Mouse (Mus musculus) regulatory T cell (primary cell): ENCODE results near the gene Lrrc4.

ENCODE experiments used
- in situ Hi-C: fragments of 300-600 bp; cut with MboI, MseI; formaldehyde crosslinking; loops from one replicate; pipeline ENCODE4 v1.15.1; 2025; ENCODE audit warnings: high pct_unique_total_duplicates

The Lrrc4 gene

DNA sequence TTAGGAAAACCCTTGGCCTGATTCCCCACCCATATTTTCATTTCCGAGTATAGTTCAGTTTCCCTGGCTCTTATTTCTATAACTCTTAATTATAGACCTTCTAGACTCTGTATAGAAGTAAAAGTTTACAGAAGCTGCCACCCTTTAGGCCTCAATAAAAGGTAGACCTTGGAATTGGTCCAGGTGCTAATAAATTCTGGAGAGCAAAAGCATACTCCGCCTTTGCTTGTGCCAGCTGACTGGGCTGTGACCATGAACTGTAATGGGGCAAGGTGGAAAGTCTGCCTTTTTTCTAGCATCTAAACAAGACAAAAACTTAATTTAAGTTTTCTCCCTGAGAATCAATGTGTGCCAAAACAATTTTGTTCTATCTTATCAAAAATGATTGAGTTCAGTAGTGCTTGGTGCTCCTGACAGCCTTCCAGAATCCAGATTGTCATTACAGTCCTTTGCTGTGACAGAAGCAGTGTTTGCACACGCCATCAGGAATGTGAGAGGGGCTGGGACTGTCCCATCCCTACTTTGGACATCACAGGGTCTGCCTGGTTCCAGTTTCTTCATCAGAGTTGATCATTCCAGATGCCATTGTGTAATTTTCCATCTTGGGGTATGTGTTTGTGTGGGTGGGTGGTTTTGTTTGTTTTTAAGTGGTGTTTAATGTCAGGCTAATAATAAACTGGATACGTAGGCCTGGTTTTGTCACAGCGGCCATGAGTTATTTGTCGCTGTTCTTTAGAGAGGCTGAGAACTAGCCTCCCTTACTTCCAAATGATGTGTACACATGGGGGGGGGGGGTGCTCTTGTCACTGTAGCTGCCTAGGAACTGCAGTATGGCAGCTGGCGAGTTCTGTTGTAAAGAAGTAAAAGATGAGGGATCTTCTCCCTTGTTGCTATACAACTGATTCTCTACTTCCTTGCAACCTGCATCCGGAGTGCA, 149.8 kb downstream of the Lrrc4 start:
- in situ Hi-C loops, result no loop called here

DNA sequence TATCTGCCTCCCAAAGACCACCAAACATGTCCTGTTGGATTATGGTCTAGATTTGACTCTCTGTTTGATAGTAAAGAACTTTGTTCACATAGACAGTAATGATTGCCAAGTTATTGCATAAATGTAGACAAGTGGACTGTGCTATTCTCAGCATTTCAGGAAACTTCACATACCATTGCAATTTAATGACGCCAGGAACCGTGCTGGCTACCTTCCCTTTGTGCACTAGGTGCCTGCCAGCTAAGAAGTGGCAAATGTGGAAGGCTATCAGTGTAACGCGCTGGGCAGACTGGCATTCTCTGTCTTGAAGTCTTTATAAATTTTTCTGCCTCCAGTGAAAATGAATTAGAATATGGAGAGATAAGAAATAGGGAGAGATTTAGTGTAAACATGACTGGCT, 151.0 kb downstream of the Lrrc4 start:
- in situ Hi-C loops, result no loop called here

DNA sequence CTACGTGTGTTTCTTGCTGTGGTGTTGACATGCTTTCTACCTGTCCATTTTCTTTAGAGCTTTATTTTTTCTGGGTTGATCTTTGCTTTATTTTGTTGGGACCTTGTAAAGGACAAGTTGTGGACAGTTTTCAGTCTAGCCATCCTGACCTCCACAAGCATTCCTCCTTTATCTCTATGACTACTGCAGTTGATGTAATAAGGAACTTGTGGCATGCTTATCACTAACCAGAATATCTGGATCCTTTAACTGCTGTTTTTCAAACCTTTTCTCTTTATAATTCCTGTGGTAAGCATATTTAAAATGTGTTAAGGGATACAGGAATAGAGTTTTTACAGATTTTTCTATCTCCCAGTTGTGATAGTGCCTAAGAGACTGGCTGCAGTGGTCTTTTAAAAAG, 152.7 kb downstream of the Lrrc4 start:
- in situ Hi-C loops, result no loop called here

DNA sequence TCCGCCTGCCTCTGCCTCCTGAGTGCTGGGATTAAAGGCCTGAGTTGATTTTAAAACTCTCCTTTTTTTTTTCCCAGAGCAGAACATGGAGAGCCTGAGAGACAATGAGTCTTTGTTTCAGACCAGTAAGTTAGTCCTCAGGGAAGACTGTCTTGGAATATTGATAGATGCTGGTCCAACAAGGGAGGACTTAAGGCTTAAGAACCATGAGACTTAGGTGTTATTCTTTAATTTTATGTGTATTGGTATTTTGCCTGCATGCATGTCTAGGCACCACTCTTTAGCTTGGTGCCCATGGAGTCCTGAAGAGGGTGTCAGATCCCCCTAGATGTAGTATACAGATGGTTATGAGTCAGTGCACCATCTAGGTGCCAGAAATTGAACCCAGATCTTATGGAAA, 156.9 kb downstream of the Lrrc4 start:
- in situ Hi-C loops, result no loop called here

DNA sequence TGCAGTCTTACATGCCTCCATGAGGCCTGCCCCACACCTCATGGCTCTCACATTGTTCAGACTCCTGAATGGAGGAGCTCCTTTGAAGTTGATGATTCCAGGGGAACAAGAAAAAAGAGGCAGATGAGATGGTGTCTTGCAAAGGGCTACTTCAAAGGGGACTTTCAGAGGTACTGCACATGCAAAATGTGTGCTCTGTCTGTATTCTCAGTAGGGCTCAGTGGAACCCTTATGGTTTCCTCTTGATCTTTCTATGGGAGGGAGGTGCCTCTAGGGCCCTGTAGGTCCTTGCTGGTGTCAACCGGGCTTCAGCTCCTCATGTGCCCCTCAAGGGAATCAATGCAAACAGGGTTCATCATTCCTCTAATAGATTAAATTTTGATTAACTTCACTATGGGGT, 159.2 kb downstream of the Lrrc4 start:
- in situ Hi-C loops, result no loop called here

DNA sequence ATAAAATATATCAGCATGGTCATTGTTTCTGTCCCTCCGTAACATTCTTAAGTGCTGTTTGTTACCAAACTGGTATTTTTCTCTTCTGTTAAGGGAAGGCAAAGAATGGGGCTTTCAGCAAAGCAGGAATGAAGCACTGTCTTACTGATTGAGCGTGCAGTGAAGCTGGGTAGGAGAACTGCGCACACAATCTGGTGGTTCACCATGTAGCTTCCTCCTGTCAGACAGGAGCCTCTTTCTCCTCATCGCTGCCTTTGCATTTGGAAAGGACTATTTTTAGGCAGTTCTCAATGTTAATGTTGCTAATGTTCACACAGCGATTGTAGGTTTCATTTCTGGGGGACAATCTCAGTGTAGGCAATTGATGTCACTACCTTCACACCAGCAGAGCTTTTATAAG, 162.3 kb downstream of the Lrrc4 start:
- in situ Hi-C loops, result no loop called here

DNA sequence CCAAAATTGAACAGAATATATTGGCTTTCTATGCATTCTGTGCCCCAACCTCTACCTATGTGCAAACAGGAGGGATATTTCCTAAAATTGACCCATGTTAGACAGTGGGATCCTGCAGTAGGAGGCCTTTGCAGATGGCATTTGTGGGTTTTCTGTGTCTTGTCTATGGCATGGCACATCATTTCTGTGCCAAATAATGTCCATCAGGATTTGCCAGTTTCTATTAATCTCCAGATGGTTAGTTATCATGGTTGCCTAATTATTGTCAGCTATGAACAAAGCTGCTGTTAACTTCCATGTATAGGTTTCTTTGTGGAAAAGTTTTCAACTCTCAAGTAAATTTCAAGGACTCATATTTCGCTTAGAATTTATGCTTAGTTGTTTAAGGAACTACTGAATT, 164.0 kb downstream of the Lrrc4 start:
- in situ Hi-C loops, result no loop called here

DNA sequence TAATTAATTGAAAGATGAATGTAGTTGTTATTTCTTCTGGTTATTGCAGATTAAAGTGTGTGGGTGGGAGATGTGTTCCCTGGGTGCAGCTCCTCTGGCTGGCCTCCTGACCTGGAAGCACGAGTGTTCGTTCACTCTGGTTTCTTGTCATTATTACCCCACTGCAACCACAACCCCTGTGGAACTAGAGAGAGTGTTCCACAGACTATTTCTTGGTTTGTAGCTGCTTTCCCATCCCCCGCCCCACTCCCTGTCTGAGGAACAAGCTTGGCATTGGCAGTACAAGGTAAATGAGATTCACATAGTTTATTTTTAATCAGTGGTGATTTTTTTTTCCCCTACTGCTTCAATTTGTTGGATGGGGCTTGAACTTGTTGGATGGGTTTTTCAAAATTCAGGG, 166.8 kb downstream of the Lrrc4 start:
- in situ Hi-C loops, result no loop called here

DNA sequence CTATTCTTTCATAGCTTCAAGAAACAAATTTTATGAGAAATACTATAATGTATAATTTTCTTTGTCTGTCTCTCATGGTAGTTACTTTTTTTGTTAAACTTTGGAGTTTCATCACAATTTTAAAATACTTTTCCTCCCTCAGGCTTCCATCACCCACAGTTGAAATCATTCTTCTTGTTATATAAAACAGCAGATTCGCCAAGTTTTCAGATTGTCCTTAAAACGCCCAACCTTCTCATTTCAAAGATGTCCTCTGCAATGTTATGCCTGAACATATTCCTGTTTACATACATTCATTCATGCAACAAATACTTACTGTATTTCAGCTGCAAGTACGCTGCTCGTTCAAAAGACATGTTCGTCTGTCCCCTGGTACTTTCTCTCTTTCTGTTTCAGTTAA, 167.9 kb downstream of the Lrrc4 start:
- in situ Hi-C loops, result no loop called here

DNA sequence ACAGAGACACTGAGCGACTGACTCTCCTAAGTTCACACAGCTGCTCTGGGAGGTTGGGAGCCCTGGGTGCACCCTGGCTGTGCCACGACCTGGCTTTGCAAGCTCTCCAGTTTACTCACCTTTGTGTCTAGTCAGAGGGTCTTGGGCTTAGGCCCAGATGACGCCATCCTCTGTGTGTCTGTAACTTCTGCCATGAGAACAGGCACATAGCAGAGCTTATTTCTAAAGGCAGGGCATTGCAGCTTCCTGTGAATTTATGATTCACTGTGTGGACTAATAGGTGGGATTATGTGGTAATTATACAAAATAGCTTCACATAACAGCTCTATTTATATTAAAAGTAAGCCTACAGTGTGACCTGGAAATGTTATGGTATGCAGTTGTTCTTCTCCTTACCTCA, 168.5 kb downstream of the Lrrc4 start:
- in situ Hi-C loops, result no loop called here

DNA sequence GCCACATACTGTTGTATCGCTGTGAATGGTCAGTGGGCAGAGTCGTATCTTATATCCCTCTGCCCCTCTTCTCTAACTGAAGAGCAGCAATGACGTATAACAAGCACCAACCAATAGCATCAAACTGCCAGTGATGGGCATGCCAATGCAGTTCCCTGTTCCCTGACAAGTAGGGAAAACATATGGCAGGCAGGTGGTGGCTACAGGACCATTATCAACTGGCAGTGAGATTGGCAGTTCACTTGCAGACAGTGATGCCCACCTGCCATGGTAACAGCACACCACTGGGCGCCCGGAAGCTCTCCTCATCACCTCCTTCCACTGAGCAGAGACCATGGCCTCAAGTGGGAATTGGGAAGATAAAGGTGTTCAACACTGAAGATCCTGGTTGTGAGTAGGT, 175.0 kb downstream of the Lrrc4 start:
- in situ Hi-C loops, result no loop called here

DNA sequence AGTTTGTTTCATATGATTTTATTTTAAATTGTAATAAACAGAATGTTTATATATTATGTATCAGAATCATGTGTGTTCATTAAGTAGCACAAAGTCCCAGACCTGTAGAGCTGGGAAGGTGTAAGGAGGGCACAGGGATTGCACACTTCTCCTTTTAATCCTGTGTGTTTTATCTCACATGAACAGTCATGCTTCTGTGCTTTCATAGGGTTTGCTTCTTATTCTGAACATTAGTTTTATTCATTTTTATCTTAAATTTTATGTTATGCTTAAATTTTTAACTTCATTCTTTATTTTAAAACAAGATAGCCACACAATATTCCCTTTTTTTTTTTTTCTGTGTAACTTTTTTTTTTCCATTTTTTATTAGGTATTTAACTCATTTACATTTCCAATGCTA, 186.3 kb downstream of the Lrrc4 start:
- in situ Hi-C loops, result no loop called here

DNA sequence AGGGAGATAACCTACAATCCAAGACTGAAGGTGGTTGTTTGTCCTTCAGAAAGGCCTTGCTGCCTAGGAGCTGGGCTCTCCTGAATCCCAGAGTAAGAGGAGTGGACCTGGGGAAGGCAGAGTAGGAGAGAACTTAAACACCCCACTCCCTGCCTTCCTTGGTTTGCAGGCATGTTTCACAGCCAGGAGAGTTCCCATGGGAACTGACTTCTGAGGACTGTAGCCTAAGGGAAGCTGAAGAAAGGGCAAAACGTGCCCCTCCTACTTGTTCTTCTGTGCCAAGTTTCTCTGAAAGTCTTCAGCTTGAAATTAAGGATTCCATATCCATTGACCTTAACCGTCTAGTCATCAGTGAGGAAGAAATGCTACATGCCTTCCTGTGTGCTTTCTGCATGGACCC, 188.6 kb downstream of the Lrrc4 start:
- in situ Hi-C loops, result no loop called here

DNA sequence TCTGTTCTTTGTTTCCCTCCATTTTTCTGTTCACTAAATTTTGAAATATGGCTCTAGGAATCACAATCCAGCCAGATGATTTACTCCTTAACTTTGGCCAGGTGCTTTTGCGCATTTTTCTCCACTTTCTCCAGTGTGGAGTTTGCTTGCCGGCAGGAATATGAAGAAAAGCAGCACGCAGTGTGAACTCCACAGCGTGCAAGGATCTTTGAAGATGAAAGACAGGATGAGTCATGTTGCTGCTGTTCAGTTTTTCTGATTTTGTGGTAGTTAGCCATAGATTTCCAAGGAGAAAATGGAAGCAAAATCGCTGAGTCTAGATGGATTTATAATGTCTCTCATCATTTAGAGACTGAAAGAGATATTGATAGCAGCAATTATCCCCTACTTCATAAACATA, 191.5 kb downstream of the Lrrc4 start:
- in situ Hi-C loops, result no loop called here

DNA sequence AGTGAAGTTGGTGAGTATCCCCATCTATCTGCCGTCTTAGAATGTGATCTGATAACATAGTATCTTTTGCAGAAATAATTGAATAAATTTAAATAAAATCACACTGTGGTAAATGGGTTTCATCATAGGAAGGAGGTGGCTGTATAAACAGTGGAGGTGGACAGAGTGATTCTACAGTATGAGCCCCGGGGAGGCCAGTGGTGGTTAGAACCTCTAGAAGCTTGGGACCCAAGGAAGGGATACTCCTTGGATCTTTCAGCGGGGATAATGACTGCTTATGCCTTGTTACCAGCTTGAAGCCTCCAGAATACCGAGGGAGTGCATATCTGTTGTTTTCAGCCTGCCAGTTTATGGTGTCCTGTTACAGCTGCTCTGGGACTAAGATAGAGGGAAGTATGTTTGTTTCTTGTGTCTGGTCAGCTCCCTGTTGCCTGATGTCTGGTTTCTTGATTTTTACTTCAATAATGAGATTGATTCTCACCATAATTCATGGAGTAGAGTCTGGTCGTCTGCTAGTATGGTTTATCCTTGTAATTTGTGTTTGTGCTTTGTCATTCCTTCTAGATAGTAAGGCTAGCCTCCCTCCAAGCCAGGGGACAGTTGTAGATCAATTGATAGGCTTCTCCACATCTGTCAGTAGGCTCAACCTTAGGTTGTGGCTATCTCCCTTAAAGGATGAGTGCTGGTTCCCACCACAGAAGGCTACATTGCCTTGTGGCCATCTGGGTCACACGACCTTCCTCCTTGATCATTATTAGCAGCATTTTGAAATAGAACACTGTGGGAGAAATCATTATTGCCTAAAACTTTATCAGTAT, 195.8 kb downstream of the Lrrc4 start:
- in situ Hi-C loops, result no loop called here

DNA sequence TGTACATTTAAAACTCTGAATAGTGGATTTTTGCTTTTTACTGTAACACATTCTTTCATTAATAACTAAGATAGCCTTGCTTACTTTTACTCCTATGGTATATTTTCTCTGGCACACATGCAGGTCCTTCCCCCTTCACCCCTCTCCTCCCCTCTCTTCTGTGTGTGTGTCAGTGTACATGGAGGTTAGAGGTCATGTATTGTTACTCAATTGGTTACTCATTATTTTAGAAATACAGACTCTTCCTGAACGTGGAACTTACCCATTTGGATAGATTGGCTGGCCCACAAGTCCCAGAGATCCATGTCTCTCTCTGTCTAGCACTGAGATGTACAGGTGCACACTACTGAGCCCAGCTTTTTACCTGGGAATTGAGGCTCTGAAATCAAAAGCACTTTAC, 196.5 kb downstream of the Lrrc4 start:
- in situ Hi-C loops, result no loop called here

DNA sequence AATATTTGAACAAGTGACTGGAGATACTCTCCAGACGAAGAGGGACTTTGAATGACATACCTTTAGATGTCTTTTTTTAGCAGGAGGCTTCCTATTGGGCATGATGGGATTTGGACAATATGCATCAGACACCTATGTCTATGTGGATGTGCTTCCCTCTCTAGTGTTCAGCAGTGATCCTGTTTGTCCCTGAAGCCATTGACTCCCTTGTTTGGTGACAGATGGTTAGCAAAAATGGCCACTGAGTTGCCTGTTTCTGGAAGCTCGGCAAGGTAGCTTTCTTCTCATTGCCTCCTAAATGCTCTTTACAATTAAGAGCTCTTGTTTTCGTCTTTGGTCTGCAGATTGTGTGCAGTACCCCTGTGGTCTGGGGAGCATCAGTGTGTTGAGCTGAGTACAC, 197.9 kb downstream of the Lrrc4 start:
- in situ Hi-C loops, result no loop called here

DNA sequence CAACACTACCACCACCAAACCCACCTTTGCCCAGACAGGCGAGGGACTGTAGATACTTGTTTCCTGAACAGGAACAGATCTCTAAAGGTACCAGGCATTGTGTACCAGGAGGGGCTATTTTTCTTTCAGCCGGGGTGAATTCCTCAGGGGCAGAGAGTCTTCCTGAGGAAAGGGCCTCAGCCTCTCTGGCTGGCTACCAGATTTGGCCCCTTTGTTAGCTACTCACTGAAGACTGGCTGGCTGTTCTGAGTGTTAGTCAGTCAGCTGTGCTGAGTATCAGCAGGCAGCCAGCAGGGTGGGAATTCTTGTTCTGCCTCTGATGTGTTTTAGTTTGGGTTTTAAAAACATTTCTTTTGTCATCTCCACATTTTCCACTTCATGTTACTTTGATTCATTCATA, 198.4 kb downstream of the Lrrc4 start:
- in situ Hi-C loops, result no loop called here

DNA sequence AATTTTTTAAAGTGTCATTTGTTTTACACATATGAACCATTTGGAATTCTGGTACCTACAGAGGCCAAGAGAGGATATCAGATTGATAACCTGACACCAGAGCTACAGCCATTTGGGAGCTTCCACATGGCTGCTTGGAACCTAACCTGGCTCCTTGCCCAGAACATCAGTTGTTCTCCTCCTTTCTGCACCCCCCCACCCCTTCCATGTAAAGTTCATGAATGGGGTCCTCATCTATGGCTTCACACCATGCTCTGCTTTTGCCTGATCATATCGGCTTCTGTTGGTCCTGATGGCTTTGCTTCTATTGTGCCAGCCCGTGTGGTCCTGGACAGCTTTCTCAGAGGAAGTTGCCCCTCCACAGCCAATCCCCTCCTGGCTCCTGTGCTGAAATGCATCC, 200.6 kb downstream of the Lrrc4 start:
- in situ Hi-C loops, result no loop called here

DNA sequence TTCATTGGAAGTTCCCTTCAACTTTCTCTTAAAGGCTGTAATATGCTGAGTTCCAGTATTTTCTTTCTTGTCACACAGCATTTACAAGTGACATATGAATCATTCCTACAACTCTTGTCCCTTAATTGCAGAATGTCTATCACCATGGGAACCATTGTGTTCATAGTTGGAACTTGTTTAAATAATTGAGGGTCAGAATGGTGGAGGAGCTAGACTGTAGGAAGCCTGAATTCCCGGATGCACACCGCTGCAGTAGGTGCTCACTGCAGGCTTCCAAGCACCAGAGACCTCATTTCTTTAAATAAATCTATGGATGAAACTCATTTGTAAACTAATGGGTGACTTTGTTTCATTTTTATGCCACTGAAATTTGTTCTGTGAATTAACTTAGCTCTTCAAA, 201.7 kb downstream of the Lrrc4 start:
- in situ Hi-C loops, result loop anchor here (5.0 kb wide), 1 partner anchor 58 kb away; no protein-coding TSS in a partner anchor

DNA sequence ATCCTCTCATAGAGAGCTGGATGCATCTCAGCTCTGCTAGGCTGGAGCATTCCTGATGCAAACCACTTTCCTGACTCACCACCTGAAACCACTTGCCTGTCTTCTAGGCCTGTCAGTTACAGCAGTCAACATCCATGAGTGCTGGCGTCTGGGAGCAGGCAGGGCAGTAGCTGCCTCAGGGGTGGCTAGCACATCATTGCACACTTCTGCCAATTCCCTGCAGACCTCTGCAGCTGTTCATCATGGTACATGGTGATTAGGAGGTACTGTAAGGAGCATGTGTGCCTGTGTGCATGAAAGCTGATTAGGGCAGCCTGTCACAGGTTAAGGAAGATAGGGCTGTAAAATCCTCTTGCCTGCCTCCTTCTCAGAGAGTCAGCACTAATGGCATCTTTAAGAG, 203.1 kb downstream of the Lrrc4 start:
- in situ Hi-C loops, result loop anchor here (5.0 kb wide), 1 partner anchor 56 kb away; no protein-coding TSS in a partner anchor

DNA sequence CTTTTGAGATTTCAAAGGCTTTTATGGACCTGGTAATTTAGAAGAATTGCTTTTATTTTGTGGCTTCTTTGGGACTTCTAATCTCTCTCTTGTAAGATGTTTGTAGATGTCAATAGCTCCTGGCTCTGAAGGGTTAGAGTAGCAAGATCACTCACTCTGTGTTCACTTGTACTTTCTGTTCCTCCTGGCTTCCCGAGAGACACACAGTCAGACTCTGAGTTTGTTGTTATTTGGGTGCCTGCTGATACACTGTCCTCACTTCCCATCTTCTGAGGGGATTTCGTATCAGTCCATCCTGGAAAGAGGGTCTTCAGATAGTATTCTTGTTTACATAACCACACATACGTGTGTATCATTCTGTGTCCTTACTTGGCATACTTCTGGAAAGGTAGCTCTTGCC, 208.6 kb downstream of the Lrrc4 start:
- in situ Hi-C loops, result no loop called here

DNA sequence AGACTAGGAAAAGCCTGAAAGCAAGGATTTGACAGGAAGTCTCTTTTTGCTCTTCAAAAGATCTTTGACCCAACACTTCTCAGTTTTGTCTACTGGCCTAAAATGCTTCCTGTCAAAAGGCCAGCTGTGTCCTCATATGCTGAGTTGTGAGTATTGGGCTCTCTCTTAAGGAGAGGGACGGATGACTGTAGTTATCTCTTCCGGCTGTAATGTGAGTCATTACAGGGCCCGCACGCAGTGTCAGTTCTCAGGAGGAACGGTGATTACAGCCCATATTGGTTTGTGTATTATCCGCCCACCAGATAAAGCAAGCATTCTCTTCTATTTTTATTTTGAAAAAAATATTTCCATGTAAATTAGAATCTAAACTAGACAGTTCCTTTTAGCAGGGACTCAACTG, 209.0 kb downstream of the Lrrc4 start:
- in situ Hi-C loops, result no loop called here
